Mouse (Mus musculus) ovary, adult 2 months (tissue): ENCODE data around the gene Nme6. TPM values are rescaled to one million over a fixed set of nuclear protein-coding genes. Genes with fewer than 3 reads are reported as not detected.

Source experiments
- polyA plus RNA-seq: library from polyadenylated mRNA; depleted of rRNA; stranded (reverse); fragments of >200 nt; gene quantifications from 2 replicates; pipeline ENCODE4 v1.2.3, GENCODE M21; 2012; rRNA removed

Gene Nme6
- 21.7 and 27.7 TPM in 2 replicates for polyA plus RNA-seq

GRCm38 (mm10) chr9:109832391-109833087 is at the start of gene Nme6:
Gene Nme6 (plus strand): TSS chr9:109832749.

DNA sequence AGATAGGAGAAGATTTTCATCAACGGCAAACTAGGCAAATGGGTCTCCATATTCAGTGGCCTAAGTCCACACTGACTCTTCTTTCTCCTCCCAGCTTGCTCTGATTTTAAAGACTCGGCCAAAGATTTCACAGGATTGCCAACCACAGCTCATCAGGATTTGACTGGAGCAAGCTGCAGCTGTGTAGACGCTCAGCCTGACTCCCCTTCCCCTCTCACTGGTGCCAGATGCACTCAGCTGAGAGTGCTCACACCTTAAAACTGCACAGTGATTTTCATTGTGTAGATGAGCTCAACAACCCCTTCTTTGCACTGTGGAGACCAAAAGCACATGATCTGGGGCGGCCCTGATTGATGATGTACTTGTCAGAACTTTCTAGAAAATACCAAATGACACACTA is 42.0 kb upstream of the Nme6 start, which contains the start of gene Fbxw27:
Fbxw27 (minus strand) TSS at position 101 of the 400 bp plus-strand sequence.

GRCm38 (mm10) chr9:109811980-109812379 is 20.6 kb upstream of the Nme6 start, which contains the start of gene Spink8:
Gene Spink8 (plus strand): TSS chr9:109812280.

GRCm38 (mm10) chr9:109849312-109849758 is 16.8 kb downstream of the Nme6 start, which contains the start of gene Camp:
Gene Camp (minus strand): TSS chr9:109849617.

DNA sequence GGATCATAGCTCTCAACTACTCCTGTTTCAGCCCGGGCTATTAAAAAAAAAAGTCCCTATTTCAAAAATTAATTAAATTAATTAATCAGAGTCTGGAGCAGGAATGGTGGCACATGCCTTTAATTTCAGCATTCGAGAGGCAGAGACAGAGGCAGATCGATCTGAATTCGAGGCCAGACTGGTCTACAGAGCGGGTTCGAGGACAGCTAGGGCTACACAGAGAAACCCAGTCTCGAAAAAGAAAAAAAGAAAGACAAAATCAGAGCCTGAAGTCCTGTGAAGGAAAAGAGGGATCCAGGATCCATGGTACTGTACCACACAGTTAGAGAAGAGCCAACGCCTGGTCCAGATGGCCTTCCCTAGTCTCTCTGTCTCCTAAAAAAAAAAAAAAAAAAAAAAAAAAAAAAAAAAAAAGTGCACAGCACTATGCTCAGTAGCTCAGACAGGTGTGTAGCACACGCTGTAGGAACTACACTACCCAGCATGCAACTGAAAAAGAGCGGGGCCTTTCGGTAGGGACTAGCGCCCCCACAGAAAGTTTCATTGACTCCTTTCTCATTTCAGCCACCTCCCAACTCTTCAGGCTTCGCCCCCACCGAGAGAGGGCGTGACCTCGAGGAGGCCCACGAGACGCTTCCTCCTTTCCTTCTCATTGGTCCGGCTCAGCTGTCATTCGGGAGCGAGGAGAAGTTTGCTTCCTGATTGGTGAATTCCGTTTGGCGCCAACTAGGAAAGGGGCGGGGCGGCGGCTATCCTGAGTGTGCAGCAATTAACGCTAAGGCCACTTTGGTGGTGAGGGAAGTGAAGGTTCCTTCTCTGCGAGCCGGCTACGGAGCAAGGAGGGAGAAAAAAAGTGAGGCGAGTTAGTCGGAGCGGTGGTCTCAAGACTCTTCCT is 42.5 kb downstream of the Nme6 start, which contains the start of gene Cdc25a:
Cdc25a (plus strand) TSS at position 783 of the 895 bp plus-strand sequence.

Other genes starting within 250 kb of the Nme6 start
- gene Fbxw24, start 206.7 kb upstream of the Nme6 start, polyA plus RNA-seq: 4.2 and 5.9 TPM in 2 replicates
- gene Fbxw25, start 168.1 kb upstream of the Nme6 start, polyA plus RNA-seq: 0.32 and 0.43 TPM in 2 replicates
- gene Fbxw18, start 130.0 kb upstream of the Nme6 start, polyA plus RNA-seq: 2.4 and 4.7 TPM in 2 replicates
- gene Fbxw26, start 86.7 kb upstream of the Nme6 start, polyA plus RNA-seq: 0.69 and 1.5 TPM in 2 replicates
- gene Fbxw27, start 42.1 kb upstream of the Nme6 start, polyA plus RNA-seq: 1.5 and 2.6 TPM in 2 replicates
- 0.38 and 1.4 TPM in 2 replicates for gene Spink8, start 20.5 kb upstream of the Nme6 start, polyA plus RNA-seq
- gene Camp, start 16.9 kb downstream of the Nme6 start, polyA plus RNA-seq: 0.23 and 1.0 TPM in 2 replicates
- gene Cdc25a, start 42.8 kb downstream of the Nme6 start, polyA plus RNA-seq: 10.6 and 19.1 TPM in 2 replicates
- 236 and 240 TPM in 2 replicates for gene Map4, start 98.7 kb downstream of the Nme6 start, polyA plus RNA-seq